Mouse (Mus musculus): ENCODE results near the gene Ptprn2.
A peak's percentile ranks its signal among the peaks of the same experiment; 100 is the strongest.

The Ptprn2 gene

DNA sequence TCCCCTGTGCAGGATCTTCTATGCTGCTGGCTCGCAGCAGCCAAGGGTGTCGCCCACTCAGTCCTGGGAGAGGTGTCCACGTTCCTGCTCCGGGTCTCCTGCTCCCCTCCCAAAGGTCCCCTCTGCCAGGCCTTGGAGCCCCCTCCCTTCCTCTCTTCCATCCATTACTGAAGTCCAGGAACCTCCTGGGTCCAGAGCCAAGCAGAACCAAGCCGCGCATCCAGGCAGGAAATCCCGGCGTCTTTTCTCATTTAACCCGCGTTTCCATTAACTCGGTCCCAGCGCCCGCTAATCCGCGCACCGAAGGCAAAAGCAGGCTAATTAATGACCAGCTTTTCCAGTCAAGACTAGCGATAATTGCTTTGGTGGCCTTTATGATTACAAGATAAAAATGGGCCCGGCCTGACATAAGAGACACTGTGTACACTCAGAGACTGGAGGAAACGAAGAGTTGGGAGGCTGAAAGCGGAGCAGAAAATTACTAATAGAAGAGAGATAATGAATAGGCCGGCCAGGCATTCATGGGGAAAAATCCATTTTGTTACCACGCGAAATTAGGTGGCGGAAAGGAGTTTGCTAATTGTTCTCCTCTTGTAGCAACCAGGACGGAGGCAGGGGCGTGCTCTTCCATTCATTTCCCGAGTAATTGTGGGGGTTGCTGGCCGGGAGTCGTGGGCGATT is 674.8 kb downstream of the Ptprn2 start:
- DNase-seq (ENCODE audit: inconsistent ontology term): peak; percentile 80

DNA sequence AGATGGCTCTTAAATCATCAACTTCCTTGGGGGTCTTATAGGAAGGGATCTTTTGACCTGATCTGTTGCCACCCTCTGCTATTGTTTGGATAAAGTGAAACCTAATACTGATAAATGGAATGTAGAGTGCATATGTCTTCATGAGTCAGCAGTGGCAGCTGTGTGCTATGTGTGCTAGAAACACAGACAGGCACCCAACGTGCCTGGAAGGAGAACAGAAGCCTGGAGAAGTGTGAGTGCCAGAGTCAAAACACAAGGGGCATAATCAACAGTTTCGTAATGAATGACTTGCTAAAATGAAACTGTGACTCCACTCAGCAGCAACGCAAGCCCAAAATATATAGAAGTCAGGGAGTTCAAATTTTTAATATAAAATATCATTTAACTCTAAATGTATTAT is 676.7 kb downstream of the Ptprn2 start:
- DNase-seq (ENCODE audit: inconsistent ontology term): no peak

DNA sequence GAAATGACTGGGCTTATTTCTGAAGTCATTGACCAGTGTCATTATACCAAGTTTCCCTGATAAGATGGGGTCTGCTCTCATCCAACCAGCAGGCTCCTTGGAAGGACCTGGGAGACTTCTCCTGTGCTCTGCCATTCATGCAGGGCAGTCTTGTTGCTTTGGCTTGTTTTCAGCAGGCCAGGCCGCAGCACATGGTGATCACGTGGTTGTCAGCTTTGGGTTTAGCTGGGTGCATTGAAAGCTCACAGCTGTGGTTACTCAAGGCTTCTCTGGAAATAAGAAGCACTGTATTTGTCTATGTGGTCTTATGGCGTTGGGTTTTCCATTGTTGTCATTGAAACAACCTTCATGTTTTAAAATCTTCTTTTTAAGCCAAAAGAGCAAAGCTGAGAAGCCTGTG is 678.3 kb downstream of the Ptprn2 start:
- no peak for DNase-seq (ENCODE audit: inconsistent ontology term)

DNA sequence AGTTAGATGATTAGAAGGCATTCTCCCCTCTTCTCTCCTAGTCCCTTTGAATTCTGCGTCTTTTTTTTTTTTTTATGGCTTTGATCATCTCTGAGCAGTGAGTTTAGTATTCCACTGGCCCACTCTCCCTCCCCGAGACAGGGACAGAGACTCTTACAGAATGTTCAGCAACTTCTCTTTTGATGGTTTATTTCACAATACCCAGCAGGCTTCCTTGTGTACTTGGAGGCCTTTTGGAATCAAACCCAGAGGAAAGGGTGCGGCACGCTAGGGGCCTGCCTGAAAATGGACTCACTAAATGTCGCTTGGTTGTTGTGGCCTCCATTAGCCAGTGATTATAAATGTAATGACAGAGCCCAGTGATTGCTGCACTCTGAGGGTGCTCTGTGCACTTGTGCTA is 680.7 kb downstream of the Ptprn2 start:
- DNase-seq (ENCODE audit: inconsistent ontology term): no peak

DNA sequence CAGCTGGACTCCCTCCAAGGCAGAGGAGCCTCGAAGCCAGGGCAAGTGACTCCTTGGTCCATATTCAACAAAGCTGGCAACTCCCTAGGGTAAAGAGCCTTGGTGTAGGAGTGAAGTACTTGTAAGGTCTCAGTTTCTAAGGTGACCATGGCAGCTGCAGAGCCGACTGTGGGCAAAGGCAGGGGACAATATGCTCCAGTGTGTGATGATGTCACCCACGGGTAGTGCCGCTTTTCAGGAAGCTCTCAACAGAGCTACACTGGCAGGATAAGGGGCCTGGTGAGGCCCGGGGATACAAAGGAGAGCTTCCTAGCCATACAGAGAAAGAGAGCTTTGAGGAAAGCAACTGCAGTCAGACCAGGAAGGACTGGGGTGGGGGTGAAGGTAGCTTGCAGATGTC is 684.1 kb downstream of the Ptprn2 start:
- no peak for DNase-seq (ENCODE audit: inconsistent ontology term)

DNA sequence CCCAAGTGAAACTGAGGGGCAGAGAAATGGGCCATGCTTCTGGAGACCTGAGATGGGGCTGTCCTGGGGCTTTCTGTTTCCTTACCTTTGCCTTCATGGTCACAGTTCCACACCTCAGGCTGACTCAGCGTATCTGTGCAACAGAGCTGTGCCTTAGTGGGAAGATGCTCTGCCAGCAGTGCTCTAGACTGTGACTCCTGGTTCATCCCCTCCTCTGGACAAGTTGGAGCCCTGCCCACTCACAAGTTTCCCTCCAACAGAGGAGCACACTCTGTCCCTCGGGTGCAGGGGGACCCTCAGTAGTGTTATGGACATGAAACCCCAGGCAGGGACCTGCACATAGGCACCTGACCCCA is 687.0 kb downstream of the Ptprn2 start:
- no peak for DNase-seq (ENCODE audit: inconsistent ontology term)

DNA sequence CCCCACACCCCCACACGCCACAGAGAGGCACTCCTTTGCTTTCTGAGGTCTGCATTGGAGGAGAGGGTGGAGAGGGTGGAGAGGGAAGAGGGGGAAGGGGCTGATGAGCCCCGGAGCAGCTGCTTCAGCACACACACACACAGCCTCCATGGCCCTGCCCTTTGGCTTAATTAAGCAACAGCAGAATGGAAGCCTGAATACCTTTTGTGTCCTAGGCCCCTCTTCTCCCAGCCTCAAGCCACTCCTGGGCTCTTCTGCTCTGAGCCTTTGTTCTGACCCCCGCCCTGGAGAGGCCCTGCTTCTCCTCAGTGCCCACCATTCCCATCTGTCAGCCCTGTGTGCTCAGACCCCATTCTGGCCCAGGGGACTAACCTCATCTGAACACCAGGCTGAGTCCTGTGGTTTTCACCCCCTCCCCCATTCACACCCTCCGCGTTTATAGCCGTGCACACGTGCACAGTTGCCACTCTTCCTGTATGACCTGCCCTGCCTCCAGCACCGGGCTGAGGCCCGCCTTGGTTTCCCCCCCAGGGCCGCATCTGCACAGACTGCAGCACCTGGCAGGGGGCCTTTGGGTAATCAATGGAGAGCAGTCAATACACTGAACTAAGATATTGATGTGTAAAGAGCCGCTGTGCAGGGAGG is 687.5 kb downstream of the Ptprn2 start:
- no peak for DNase-seq (ENCODE audit: inconsistent ontology term)

DNA sequence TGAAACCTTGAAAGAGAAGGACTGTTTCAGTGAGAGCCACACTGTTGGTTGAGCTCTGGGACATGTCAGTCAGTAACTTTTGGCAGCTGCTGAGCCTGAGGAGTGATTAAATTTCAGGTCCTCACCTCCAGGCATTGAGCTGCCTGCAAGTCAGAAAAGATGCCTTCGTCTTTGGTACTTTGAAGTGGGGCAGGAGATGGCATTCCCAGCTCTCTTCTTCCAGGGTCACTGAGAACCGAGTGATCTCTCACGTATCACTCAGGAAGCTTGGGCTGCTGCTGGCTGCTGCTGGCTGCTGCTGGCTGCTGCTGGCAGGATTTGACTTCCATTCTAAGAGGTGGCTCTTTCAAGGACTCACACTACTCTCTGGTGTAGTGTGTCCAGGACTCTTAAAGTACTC is 688.7 kb downstream of the Ptprn2 start:
- DNase-seq (ENCODE audit: inconsistent ontology term): no peak

DNA sequence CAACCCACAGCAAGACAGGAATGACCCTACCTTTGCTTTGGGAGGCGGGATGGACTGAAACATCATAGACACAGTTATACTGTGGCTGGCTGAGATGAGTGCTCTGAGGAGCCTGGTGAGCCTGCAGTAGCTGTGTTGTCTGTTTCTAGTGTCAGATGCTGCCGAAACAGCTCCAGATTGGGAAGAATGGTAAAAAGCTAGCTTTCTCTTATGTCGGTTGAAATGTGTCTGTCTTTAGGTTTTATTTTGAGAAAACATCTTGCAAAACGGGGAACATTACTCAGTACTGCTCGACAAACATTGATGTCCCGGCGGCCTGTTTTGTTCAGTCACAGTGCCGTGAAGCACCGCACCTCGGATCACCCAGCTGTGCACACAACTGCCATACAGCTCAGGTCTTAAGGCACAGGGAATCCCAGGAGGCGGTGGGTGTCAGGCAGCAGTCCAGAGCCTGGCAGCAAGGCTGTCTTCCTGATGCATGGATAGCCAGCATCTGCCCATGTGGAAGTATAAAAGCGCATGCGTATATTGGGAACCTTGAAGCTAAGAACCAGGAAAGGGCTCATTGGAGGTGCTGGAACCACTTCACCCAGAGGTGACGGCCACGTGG is 689.7 kb downstream of the Ptprn2 start:
- DNase-seq (ENCODE audit: inconsistent ontology term): no peak

DNA sequence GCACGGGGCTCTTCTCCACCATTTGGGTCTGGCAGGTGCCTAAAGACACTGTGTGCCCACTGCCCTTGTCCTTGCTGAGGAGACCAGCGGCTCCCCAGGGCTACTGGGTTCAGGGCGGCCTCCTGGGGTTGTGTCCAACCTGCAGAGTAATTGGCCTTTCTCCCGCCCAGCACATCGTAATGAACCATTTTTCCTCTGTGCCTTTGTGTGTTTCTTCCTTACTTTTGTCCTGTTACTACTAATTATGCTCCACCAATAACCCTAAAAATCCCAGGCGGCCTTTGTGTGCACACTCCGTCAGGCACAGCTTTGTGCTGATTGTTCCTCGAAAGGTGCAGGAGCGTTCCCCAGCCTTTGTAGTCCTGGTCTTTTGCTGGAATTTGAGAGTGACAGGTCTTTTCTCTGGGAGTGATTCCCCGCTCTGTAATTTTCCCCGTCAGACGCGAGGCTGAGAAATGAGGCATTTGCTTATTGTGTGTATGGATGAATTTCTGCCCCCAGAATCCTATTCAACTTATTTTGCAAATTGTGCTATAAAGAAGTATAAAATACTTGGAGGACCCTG is 690.8 kb downstream of the Ptprn2 start:
- DNase-seq (ENCODE audit: inconsistent ontology term): no peak

DNA sequence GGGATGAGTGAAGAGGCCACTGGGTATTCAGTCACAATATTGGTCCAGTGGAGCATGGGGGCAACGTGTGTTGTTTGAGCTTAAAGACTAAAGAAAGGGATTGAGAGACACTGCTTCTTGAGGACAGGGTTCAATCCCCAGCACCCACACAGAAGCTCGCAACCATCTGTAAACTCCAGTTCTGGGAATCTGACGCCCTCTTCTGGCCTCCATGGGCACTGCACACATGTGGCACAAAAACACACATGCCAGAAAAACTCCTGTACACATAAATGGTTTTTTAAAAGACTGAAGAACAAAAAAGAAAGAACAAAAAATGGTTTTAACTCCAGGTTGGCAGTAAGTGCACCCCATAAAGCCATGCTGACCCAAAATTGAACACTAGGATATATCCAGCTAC is 701.6 kb downstream of the Ptprn2 start:
- DNase-seq (ENCODE audit: inconsistent ontology term): no peak

DNA sequence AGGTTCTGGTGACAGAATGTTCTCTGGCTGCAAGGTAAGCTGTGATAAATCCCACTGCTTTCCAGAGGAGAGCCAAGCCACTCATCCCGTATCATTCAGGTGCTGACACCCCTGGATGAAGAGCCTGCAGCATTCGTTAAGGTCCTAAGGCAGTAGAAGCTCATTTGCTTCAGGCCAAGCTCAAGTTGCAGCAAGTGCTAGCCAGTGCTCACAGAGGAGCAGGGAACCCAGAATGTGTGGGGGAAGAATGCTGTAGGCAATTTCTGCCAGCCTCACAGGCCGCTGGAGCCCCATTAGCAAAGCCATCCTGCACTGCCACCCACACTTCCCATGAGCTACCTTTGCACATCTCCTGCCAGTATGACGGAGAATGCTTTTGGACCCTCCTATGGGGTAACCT is 706.5 kb downstream of the Ptprn2 start:
- DNase-seq (ENCODE audit: inconsistent ontology term): no peak

DNA sequence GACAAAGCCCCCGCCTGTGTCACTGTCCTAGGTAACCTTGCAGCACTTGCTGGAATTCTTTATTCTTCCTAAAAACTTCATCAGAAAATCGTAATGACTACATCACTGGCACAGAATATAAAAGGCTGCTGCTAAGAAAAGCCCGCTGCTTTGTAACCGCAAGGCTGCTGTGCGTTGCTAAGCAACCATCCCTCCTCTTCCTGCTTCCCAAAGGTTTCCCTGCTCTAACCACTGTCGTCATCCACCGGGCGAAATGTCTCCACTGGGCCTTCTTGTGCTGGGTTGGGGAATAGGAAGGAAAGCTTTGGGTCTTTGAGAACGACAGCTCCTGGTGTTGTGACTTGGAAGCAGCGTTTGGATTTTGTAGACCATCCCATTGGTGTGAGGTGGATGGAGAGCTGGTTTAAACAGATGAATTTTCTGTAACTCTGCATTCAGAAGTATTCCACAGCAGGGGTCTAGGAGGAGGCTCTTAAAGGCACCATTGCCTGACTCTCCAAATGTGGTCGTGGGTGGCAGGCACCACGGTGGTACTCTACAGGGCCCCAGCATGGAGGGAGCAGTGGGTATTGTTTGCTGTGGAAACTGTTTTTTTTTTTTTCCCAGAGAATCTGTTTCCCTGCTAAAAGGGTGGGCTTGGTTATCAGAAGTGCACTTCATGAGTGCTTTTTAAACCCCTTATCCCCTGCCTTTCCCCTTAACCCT is 711.4 kb downstream of the Ptprn2 start:
- DNase-seq (ENCODE audit: inconsistent ontology term): peak; percentile 56

DNA sequence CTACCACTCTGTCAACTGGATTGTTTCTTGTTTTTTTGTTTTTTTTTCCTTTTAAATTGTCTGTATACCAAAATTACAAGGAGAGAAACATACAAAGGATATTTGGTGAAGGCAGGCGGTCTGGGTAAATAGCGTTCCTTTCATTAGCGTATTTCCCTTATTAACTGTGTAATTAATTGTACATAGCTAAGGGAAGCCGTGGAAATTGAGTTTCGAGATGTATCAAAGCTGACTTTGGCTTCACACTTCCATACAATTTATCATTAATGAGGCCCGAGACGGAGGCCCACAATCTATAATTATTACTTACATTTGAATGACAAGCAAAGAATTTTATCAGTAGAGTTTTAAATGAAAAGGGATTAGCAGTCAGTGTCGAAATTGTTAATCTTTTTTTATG is 712.6 kb downstream of the Ptprn2 start:
- no peak for DNase-seq (ENCODE audit: inconsistent ontology term)

DNA sequence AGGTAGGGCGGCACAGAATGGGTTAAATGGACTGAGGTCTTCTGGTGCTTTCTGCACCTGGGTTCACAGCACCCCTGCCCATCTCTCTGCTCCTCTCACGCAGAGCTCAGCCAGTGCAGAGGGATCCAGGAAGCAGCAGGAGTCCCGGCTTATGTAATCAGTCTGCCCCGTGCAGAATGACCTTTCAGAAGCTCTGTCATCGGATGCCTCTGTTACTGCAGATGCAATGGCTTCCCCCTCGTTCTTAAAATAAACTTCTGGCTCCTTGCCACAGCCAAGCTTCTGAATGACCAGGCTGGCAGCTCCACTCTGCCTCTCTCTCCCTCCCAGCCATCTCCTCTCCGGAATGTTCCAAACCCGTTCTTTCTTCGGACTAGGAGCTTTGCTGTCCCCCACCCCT is 714.6 kb downstream of the Ptprn2 start:
- DNase-seq (ENCODE audit: inconsistent ontology term): peak; percentile 87

DNA sequence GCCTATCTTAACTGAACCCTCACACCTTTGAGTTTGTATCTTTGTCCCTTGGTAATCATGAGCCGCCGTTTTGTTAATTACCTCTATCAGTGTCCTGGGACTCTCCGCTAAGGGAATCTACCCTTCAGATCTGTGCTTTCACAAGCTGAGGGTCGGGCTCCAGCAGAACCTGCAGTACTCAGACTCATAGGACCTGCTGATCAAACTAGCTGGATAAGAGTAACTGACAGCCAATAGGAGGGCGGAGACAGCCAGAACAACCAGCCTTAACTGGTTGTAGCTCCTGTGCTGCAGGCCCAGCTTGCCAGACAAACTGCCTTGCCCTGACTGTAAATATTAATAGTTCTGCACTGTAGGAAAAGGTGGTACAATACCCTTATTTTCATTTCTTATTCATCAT is 715.1 kb downstream of the Ptprn2 start:
- DNase-seq (ENCODE audit: inconsistent ontology term): no peak

DNA sequence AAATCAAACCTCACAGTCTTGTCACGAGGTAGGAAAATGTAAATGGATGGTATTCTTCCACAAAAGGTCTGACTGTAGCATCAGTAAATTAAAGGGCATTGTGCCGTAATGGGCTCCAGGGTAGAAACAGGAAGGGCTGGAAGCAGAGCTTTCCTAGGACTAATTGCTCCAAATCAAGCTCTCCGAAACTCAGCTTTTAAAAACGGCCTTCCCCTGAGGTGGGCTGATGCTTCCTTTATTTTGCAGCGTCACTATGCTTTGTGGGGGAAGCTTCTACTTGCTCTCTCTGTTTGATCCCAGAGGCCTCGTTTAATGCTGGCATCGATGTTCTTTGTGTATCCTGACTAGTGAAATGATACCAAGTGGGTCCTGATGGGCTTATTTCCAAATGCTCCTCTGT is 718.0 kb downstream of the Ptprn2 start:
- DNase-seq (ENCODE audit: inconsistent ontology term): no peak

DNA sequence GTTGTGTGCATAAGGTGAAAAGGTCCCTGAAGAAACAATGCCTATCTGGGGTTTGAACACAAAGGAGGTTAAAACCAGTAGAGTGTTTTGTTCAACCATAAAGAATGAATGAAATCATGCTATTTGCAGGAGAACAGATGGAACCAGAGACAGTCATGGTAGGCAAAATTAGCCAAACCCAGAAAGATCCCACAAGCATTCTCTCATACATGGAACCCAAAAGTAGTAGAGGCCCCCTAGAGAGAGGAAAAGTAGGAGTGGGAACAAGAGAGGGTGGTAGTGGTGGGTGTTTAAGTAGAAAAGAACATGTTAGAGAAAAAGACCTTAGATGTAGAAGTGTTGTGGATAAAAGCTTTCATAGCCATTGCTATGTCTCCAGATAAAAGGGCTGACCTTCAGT is 719.4 kb downstream of the Ptprn2 start:
- no peak for DNase-seq (ENCODE audit: inconsistent ontology term)

DNA sequence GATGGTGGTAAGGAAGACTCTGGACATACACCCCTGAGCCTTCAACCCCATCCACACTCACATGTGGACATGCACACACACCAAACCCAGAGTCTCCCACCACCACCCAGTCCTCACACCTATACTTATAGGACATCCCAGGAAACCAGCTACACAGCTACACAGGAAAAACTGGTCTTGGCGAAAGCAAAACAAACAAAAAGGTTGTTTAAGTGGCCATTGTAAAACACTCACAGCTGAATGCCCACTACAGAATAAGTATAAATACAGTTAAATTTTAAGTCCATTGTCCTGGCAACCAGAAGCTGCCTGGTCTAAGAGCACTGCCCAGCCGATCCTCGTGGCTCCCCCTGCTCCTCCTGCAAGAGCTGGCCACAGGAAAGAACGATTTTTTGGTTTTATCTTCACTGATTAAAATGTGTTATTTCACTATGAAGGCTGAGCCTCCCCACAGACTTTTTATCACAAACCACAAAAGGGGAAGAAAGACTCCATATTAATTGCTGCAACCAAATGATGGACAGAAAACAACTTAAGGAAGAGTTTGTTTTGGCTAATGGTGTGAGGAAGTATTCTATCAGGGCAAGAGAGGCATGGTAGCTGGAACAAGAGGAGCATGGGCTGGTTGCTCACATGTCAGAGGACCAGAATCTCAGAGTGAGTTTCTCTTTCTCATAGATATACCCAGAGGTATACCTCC is 722.1 kb downstream of the Ptprn2 start:
- no peak for DNase-seq (ENCODE audit: inconsistent ontology term)

DNA sequence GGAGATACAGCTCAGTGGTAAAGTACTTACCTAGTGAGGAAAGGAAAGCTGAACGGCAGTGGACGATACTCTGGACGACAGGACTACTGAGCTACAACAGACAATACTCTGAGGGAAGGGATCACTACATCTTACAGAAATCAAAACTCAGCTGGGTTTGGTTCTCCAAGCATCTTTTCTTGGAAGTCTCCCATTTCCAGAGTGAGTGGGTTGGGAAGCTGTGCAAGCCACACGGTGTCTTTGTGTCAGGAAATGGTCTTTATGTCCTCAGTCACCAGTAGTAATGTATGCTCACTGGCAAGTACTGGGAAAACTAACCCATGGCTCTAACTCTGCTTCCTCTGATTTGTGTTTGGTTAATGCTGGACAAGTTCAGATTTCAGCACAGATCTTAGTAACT is 724.9 kb downstream of the Ptprn2 start:
- DNase-seq (ENCODE audit: inconsistent ontology term): no peak

DNA sequence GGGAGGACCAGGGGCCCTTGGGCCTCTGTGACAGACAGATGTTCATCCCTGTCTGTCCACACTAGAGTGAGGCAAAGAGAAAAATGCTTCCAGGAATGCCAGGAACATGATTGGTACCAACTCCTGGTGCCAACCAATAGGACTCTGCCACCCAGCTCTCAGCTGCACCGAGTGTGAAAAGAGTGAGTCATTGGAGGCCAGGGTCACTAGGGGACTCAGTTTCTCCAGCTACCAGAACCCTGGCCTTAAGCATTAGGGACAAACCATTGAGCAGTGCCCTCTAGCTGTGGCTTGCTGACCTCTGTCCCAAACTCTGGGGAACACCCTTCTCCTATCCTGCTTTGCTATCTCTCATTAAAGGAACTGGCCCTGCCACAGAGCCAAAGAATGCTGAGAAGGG is 728.0 kb downstream of the Ptprn2 start:
- DNase-seq (ENCODE audit: inconsistent ontology term): no peak

DNA sequence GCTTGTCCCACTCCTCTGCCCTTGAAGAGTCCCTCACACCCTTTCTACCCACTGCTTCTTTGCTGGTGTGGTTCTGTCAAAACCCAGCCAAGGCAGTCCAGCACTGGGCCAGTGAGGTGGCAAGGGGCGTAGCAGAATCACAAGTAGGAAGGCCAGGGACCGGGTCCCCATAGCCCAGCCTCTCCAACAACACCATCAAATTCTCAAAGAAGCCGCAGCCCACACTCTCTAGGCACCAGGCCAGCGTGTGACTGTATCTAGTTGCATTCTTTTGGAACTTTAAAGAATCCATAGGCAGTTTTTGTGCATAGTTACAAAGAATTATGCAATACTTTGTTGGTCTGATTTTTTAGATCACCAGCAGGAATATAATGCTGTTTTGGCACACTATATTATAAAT is 728.8 kb downstream of the Ptprn2 start:
- DNase-seq (ENCODE audit: inconsistent ontology term): peak; percentile 7
